Mouse (Mus musculus): Measurements from ENCODE around the gene Sipa1l1. TPM values are rescaled to one million over a fixed set of nuclear protein-coding genes. Genes with fewer than 3 reads are reported as not detected.

The Sipa1l1 gene
- total and polyA plus RNA-seq, 2 experiments from 2014 or later, result 8.2 to 22.9 TPM

- H3K4me3 ChIP-seq (ENCODE audit: low read length), result no peak overlapping the region
- 62% methylated on average over 2 of the region's 2 CpGs for WGBS
- H3K27ac ChIP-seq, result no peak overlapping the region
- no peaks in the 10 kb centered on the region for H3K4me1 ChIP-seq (ENCODE audit: insufficient read depth, low read length)
- no peaks in the 10 kb centered on the region for H3K36me3 ChIP-seq (ENCODE audit: insufficient read depth, low read length)
- H3K4me2 ChIP-seq (ENCODE audit: low read depth, low read length), result no peak overlapping the region
- ATAC-seq, result peak; percentile 62
- H3K9me3 ChIP-seq (ENCODE audit: low read length), result no peaks in the 10 kb centered on the region
- peak; percentile 75 for TF ChIP-seq CTCF (IDR thresholded peaks at IDR 0.05; ENCODE audit: low read depth)
- H3K27me3 ChIP-seq (ENCODE audit: insufficient read depth, low read length), result no peaks in the 10 kb centered on the region
- H3K9ac ChIP-seq (replicated peaks; ENCODE audit: low read length), result no peak overlapping the region
- DNase-seq (ENCODE audit: low spot score), result peak; percentile 67
These were observed 298.5 kb downstream of the Sipa1l1 start for GRCm38 (mm10) chr12:82467641-82468040.

DNA sequence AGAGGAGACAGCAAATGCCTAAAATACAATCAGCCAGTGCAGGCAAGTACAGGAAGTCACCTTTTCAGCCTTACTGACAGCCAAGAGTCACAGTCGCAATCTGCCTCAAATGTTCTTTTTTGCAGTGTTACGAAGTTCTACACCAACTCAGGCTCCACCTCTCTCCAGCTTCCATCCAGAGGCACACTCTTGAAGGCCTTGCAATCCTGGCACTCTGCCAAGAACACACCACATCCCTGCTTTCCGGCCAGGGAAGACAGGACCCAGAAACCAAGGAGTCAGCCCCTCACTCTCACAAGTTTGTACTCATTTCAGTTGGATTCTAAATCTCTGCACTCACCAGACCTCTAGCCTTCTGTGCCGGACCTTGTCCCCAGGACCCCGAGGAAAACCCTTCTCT, 299.3 kb downstream of the Sipa1l1 start:
- Histone ChIP-seq H3K36me3 (ENCODE audit: insufficient read depth, low read length) (no peaks in the 10 kb centered on the region), H3K4me1 (ENCODE audit: insufficient read depth, low read length) (no peaks in the 10 kb centered on the region), H3K27ac (no peak overlapping the region), H3K9me3 (ENCODE audit: low read length) (no peaks in the 10 kb centered on the region), H3K4me2 (ENCODE audit: low read depth, low read length) (no peak overlapping the region), H3K9ac (replicated peaks; ENCODE audit: low read length) (no peak overlapping the region), H3K27me3 (ENCODE audit: insufficient read depth, low read length) (no peaks in the 10 kb centered on the region), H3K4me3 (ENCODE audit: low read length) (no peak overlapping the region)
- TF ChIP-seq CTCF (IDR thresholded peaks at IDR 0.05; ENCODE audit: low read depth), result no peak
- ATAC-seq (no peak), DNase-seq (ENCODE audit: low spot score) (peak; percentile 40)
- 61% methylated on average over 5 of the region's 5 CpGs for WGBS

GRCm38 (mm10) chr12:82469706-82470361, 300.7 kb downstream of the Sipa1l1 start:
- ATAC-seq (peak; percentile 89), DNase-seq (ENCODE audit: low spot score) (peak; percentile 95)
- H3K27me3 ChIP-seq (ENCODE audit: insufficient read depth, low read length), result no peaks in the 10 kb centered on the region
- H3K4me3 ChIP-seq (ENCODE audit: low read length), result peak overlapping the region; percentile 47
- no peaks in the 10 kb centered on the region for H3K4me1 ChIP-seq (ENCODE audit: insufficient read depth, low read length)
- peak overlapping the region; percentile 96 for H3K4me2 ChIP-seq (ENCODE audit: low read depth, low read length)
- no peaks in the 10 kb centered on the region for H3K9me3 ChIP-seq (ENCODE audit: low read length)
- peak overlapping the region; percentile 76 for H3K27ac ChIP-seq
- WGBS, result 4% methylated on average over 12 of the region's 12 CpGs
- peak; percentile 96 for TF ChIP-seq CTCF (IDR thresholded peaks at IDR 0.05; ENCODE audit: low read depth)
- H3K36me3 ChIP-seq (ENCODE audit: insufficient read depth, low read length), result no peaks in the 10 kb centered on the region
- peak overlapping the region; percentile 54; the same call in 1 of the 2 replicates for H3K9ac ChIP-seq (replicated peaks; ENCODE audit: low read length)

DNA sequence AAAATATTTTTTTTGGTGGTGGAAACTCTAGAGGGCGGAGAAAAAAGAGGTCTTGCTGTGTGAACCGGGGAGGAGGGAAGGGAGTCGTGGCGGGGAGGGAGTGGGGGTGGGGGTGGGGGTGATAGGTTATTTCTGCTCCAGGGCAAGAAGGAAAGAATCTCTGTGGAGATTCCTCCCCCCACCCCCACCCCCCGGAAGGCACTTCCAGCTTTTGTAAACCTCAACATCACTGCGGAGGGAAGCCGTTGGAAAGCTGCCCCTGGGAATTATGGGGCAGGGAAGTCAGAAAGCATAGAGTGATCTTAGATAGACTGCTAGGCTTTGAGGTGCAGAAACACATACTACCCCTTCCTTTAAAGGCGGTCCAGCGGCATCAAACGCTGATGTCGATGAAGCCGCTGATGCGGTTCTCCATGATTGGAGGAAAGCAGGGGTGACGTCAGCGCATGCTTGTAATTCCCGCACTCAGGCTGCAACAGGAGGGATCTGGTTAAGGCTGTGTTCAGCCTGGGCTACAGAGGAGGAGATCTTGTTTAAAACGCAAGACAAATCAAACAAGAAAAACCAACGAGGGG, 301.3 kb downstream of the Sipa1l1 start:
- ATAC-seq, result peak; percentile 93
- WGBS, result 2% methylated on average over 18 of the region's 18 CpGs
- Histone ChIP-seq H3K9me3 (ENCODE audit: low read length) (no peaks in the 10 kb centered on the region), H3K4me1 (ENCODE audit: insufficient read depth, low read length) (no peaks in the 10 kb centered on the region), H3K27ac (peak overlapping the region; percentile 76), H3K4me2 (ENCODE audit: low read depth, low read length) (peak overlapping the region; percentile 96), H3K27me3 (ENCODE audit: insufficient read depth, low read length) (no peaks in the 10 kb centered on the region), H3K9ac (replicated peaks; ENCODE audit: low read length) (peak overlapping the region; percentile 54), H3K36me3 (ENCODE audit: insufficient read depth, low read length) (no peaks in the 10 kb centered on the region), H3K4me3 (ENCODE audit: low read length) (peak overlapping the region; percentile 47)
- no peak for TF ChIP-seq CTCF (IDR thresholded peaks at IDR 0.05; ENCODE audit: low read depth)
- peak; percentile 93 for DNase-seq (ENCODE audit: low spot score)

DNA sequence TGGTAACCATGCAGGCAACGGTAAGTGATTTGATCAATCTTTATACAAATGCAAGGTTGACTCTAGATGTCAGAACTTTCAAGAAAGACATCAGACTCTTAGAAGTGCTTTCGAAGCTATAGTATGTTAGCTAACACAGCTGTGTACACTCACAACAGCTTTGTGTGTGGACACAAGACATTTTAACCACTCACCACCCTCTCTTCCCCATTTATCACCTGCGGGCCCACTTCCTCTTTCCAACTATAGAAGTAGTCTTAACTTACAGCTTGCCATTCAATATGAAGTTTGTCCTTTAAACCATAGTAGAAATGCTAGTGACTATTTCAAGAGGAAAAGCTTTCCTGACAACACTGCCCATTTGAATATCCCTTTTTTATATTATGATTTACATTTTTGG, 303.7 kb downstream of the Sipa1l1 start:
- no peak for DNase-seq (ENCODE audit: low spot score)
- H3K4me3 ChIP-seq (ENCODE audit: low read length), result no peak overlapping the region
- WGBS, result 84% methylated on average over 3 of the region's 3 CpGs

DNA sequence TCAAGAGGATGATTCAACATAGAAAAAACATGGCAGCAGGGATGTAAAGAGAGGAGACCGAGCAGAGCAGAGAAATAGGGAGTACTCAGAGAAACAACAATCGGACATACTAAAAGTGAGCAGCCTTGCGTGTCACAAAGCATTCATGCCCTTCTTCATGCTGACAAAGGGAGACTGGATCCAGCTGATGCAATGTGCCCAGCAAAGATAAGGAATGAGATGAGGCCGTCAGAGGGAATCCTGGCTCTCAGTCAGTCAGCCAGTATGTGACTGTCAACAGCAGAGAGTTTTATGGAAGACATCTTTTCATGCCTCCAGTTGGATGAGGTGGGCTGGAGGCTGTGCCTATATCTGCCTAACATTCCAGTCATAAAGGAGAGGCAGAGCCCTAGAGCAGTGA, 304.1 kb downstream of the Sipa1l1 start:
- ATAC-seq (no peak), DNase-seq (ENCODE audit: low spot score) (no peak)
- no peak overlapping the region for H3K4me3 ChIP-seq (ENCODE audit: low read length)
- H3K27me3 ChIP-seq (ENCODE audit: insufficient read depth, low read length), result no peaks in the 10 kb centered on the region
- no peaks in the 10 kb centered on the region for H3K36me3 ChIP-seq (ENCODE audit: insufficient read depth, low read length)
- H3K9me3 ChIP-seq (ENCODE audit: low read length), result no peaks in the 10 kb centered on the region
- H3K4me2 ChIP-seq (ENCODE audit: low read depth, low read length), result no peak overlapping the region
- H3K4me1 ChIP-seq (ENCODE audit: insufficient read depth, low read length), result 0 out of 2 replicates have a peak, but pooled peaks cover 3% of the 10 kb centered on the region
- TF ChIP-seq CTCF (IDR thresholded peaks at IDR 0.05; ENCODE audit: low read depth), result no peak
- no peak overlapping the region for H3K27ac ChIP-seq
- 69% methylated on average over 4 of the region's 4 CpGs for WGBS
- H3K9ac ChIP-seq (replicated peaks; ENCODE audit: low read length), result no peak overlapping the region

More for the DNA sequence above, 303.7 kb downstream of the Sipa1l1 start:
- Histone ChIP-seq H3K36me3 (ENCODE audit: insufficient read depth, low read length) (no peaks in the 10 kb centered on the region), H3K4me1 (ENCODE audit: insufficient read depth, low read length) (no peaks in the 10 kb centered on the region), H3K4me2 (ENCODE audit: low read depth, low read length) (no peak overlapping the region), H3K27me3 (ENCODE audit: insufficient read depth, low read length) (no peaks in the 10 kb centered on the region), H3K9ac (replicated peaks; ENCODE audit: low read length) (no peak overlapping the region), H3K9me3 (ENCODE audit: low read length) (no peaks in the 10 kb centered on the region), H3K27ac (no peak overlapping the region)
- no peak for TF ChIP-seq CTCF (IDR thresholded peaks at IDR 0.05; ENCODE audit: low read depth)
- no peak for ATAC-seq

GRCm38 (mm10) chr12:82474409-82474808, 305.3 kb downstream of the Sipa1l1 start:
- no peaks in the 10 kb centered on the region for H3K36me3 ChIP-seq (ENCODE audit: insufficient read depth, low read length)
- no peak for TF ChIP-seq CTCF (IDR thresholded peaks at IDR 0.05; ENCODE audit: low read depth)
- DNase-seq (ENCODE audit: low spot score), result no peak
- H3K27ac ChIP-seq, result no peak overlapping the region
- H3K9ac ChIP-seq (replicated peaks; ENCODE audit: low read length), result no peak overlapping the region
- H3K9me3 ChIP-seq (ENCODE audit: low read length), result no peaks in the 10 kb centered on the region
- 0 out of 2 replicates have a peak, but pooled peaks cover 8% of the 10 kb centered on the region for H3K4me1 ChIP-seq (ENCODE audit: insufficient read depth, low read length)
- ATAC-seq, result no peak
- no peak overlapping the region for H3K4me3 ChIP-seq (ENCODE audit: low read length)
- H3K4me2 ChIP-seq (ENCODE audit: low read depth, low read length), result no peak overlapping the region
- no peaks in the 10 kb centered on the region for H3K27me3 ChIP-seq (ENCODE audit: insufficient read depth, low read length)
- WGBS, result 85% methylated on average over 4 of the region's 4 CpGs

All from hindbrain, postnatal 0 days (tissue).